Mouse (Mus musculus): ENCODE data around the gene Irgm2.

Gene Irgm2

DNA sequence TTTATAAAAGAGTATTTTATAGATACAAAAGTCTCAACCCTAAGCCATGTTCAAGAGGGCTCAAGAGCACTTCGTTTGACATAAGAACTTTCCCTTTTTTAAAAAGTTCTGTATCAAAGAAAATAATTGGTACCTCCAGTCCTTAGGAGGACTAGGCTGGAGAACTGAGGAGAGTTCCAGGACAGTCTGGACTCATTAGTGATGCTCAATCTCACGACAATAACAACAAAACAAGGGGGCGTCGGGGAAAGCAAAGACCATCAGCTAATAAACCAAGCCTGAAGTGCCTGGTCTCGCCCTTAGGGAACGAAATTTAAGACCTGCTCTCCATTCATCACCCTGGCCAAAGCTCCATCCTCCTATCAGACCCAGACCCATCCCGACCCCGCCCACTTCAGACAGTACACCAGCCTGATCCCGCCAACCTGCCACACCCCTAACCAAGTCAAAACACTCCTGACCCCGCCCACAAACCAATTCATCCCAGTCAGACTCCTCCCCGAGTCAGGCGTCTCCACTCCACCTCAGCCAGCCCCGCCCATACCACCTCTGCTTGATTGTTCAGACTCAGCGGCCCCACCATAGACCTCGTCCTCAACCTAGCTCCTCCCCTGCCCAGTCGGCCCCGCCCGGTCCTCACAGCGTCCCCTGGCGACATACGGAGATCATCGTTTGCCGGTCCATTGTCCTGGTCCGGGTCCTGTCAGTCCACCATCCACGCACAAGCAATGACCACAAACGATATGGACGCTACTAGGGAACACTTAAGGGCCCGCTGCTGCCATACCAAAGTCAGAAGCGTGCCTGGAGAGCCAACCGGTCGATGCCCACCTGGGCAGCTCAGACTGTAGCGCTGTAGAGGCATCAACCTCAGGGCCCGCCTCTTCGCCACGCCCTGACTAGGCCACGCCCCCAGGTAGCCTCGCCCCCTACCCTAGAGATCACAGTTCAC lies 39.7 kb downstream of the Irgm2 start:
- in situ Hi-C loops (cut with MboI; ENCODE audit: low pct_unique_long_range_greater_than_20kb in 1 of 2, low sequenced_read_pairs in 2 of 2, unreplicated experiment in 1 of 2): no loop called here

DNA sequence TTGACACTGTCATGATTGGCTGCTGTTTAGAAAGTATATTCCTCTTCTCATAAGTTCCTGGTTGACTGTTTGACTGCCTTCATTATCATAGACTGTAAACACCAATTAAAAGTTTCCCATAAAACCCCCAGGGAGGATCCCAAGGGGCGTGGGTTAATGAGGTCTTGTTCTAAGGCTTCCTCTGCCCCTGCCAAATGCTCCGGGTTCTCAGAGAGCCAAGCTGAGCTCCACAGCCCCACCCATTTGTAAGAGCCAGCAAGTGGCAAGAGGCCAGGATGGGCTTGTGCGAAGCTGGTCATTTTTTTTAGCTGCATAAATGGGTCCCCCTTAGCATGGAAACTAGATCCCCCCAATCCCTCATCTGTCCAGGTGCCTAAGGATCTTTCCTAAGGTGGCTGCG lies 47.9 kb downstream of the Irgm2 start:
- in situ Hi-C loops (cut with MboI; ENCODE audit: low pct_unique_long_range_greater_than_20kb in 1 of 2, low sequenced_read_pairs in 2 of 2, unreplicated experiment in 1 of 2): no loop called here

DNA sequence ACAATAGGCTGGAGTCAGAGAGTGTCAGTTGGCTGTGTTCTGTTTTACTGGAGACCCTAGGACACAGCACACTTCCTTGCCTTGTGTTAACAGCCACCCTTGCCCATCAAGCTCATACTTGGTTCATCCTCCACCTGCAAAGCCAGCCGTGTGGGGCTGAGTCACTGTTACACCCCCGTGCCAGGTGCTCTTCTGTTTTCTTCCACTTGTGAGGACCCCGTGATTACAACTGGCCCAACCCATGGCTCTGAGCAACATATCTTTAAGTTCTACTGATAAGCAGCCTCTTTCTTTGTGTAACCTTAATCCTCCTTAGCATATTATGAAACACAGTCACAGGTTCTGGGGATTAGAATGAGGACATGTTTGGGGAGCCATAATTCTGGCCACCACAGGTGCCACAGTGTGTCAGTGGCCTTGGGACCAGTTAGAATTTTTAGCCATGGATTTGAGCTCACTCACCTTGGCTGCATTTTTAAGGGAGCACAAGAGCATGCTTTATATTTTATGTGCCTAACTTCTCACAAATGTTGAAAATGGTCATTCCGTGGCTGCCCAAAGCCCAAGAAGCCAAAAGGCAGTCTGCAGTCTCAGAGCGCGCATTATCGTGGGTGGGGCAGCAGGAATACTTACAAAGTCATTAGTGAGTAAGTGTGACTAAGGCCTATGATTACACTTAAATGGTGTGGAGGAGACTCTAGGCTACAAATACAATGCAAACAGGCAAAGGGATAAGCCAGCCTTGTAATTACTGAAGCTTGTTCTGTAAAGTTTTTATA lies 50.0 kb downstream of the Irgm2 start:
- in situ Hi-C loops (cut with MboI; ENCODE audit: low pct_unique_long_range_greater_than_20kb in 1 of 2, low sequenced_read_pairs in 2 of 2, unreplicated experiment in 1 of 2): no loop called here

DNA sequence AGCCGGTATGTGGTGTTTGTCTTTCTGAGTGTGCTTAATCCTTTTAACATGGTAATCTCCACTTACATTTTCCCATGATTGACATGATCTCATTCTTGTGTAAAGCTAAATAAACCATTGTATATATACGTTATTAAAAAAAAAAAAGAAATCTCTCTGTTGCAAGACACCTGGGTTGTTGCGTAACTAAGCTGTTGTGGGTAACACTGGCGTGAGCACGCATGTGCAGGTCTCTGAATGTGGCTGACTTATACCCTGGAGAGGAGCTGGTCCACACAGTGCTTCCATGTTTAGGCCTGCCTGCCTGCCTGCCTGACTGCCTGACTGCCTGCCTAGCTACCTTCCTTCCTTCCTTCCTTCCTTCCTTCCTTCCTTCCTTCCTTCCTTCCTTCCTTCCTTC lies 51.1 kb downstream of the Irgm2 start:
- in situ Hi-C loops (cut with MboI; ENCODE audit: low pct_unique_long_range_greater_than_20kb in 1 of 2, low sequenced_read_pairs in 2 of 2, unreplicated experiment in 1 of 2): no loop called here

DNA sequence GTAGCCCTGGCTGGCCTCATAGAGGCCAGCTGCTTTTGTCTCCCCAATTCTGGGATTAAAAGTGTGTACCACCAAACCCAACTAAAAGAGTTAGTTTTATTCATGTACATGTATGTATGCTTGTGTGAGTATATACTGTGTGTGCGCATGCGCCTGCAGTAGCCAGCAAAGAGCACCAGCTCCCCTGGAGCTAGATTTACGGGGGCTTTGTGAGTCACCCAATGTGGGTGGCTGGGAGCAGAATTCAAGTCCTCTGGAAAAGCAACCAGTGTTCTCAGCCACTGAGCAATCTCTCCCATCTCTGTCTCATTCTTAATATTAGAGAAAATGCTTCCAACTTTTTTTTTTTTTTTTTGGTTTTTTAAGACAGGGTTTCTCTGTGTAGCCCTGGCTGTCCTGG lies 55.0 kb downstream of the Irgm2 start:
- in situ Hi-C loops (cut with MboI; ENCODE audit: low pct_unique_long_range_greater_than_20kb in 1 of 2, low sequenced_read_pairs in 2 of 2, unreplicated experiment in 1 of 2): no loop called here

DNA sequence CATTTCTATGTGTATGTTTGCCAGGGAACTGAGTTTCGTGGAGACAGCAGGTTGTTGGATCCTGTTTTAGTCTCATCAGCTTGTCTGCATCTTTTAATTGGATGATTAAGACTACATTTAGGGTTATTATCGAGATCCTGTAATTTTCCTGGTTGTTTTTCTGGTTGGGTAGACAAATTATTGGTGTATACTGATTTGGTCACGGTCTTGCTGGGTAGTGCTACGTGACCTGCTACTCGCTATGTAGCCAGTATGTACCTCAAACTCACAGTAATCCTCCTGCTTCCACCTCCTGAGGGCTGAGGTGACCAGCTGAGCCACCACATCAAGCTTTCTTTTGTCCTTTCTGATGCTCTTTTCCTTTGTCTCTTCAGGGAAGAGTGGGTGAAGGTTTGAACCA lies 58.4 kb downstream of the Irgm2 start:
- in situ Hi-C loops (cut with MboI; ENCODE audit: low pct_unique_long_range_greater_than_20kb in 1 of 2, low sequenced_read_pairs in 2 of 2, unreplicated experiment in 1 of 2): loop anchor here in 1 of 2 experiments (5.0 kb wide), 1 partner anchor 34 kb away; no protein-coding TSS in a partner anchor

DNA sequence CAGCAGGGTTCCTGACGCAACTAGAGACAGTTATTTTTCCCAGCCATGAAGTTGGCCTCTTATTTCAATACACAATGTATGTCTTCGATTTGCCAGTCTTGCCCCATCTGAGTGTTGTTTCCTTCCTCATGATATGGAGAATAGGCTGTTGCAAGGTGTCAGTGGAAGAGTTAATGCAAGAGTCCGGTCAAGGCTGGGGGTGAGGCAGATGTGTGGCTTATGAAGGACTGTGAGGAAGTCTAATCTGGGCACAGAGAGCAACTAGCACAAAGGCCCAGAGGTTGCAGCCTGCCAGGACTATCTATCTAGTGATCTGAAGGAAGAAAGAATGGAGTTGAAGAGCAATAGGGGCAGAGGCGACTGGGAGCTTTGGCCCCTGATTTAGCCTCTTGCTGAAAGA lies 60.7 kb downstream of the Irgm2 start:
- in situ Hi-C loops (cut with MboI; ENCODE audit: low pct_unique_long_range_greater_than_20kb in 1 of 2, low sequenced_read_pairs in 2 of 2, unreplicated experiment in 1 of 2): no loop called here

DNA sequence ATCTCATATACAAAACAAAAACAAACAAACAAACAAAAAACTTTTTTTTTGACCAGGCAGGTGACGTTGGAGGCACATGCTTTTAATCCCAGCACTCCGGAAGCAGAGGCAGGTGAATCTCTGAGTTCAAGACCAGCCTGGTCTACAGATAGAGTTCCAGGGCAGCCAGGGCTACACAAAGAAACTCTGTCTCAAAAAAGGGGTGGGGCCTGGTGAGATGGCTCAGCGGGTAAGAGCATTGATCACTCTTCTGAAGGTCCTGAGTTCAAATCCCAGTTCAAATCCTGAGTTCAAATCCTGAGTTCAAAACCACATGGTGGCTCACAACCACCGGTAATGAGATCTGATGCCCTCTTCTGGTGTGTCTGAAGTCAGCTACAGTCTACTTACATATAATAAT lies 62.4 kb downstream of the Irgm2 start:
- in situ Hi-C loops (cut with MboI; ENCODE audit: low pct_unique_long_range_greater_than_20kb in 1 of 2, low sequenced_read_pairs in 2 of 2, unreplicated experiment in 1 of 2): no loop called here

DNA sequence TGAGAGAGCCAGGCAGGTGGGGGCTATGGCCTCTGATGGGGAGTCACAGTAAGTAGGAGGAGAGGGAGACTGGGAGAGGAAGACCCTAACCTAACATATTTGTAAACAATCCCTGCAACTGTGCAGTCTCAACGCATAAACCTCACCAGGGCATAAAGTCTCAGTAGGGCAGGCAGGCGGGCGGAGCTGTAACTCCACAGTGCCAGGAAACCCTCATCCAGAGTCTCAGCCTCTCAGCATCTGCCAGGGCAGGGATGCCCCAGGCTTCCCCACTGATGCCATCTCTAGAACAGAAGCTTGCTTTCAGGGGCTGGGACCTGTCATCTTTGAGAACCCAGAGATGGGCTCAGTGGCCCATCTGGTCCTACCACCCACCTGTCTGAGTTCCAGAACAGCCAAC lies 62.9 kb downstream of the Irgm2 start:
- in situ Hi-C loops (cut with MboI; ENCODE audit: low pct_unique_long_range_greater_than_20kb in 1 of 2, low sequenced_read_pairs in 2 of 2, unreplicated experiment in 1 of 2): no loop called here

DNA sequence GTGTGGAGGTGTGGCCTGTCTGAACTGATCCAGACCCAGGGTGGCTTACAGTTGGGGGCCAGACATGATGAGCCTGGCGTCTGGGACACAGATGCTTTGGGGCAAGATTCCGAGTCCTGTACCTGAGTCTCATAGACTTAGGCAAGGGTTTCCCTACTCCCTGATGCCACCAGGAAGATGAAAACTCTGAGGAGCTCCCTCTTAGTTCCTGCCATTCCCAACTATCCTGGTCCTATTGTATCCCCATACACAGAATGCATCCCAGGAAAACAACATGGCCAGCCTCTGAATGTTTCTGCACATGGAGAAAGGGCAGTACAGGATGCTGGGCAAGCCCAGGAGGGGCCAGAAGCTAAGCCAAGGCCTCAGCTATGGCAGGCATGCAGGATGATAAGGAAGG lies 64.1 kb downstream of the Irgm2 start:
- in situ Hi-C loops (cut with MboI; ENCODE audit: low pct_unique_long_range_greater_than_20kb in 1 of 2, low sequenced_read_pairs in 2 of 2, unreplicated experiment in 1 of 2): no loop called here

DNA sequence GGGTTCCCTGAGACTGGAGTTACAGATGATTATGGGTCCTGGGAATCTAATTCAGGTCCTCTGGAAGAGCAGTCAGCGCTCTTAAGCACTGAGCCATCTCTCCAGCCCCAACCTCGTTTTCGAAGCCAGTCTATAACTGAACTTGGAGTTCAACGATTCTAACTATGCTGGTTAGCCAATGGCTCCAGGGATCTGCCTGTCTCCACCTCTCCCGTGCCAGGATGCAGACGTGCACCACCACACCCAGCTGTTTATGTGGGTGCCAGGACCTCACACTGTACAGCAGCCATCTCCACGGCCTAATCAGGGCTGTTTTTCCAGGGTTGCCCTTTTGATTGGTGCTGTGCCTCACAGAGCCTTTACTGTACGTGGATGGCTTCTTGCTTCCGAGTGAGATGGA lies 65.1 kb downstream of the Irgm2 start:
- in situ Hi-C loops (cut with MboI; ENCODE audit: low pct_unique_long_range_greater_than_20kb in 1 of 2, low sequenced_read_pairs in 2 of 2, unreplicated experiment in 1 of 2): no loop called here

DNA sequence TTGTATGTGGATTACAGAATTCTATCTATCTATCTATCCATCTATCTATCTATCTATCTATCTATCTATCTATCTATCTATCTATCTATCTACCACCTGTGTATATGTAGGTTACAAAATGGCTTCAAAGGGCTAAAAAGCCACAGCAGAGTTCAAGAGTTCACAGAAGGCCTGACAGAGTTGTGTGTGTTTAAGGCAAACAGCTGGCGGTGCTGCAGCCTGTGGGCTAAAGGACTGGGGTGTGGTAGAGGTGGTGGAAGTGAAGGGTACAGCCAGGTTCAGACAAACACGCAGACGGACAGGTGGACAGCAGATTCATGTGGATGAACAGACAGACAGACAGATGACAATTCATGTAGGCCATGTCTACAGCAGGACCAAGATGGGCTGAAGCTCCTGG lies 68.9 kb downstream of the Irgm2 start:
- in situ Hi-C loops (cut with MboI; ENCODE audit: low pct_unique_long_range_greater_than_20kb in 1 of 2, low sequenced_read_pairs in 2 of 2, unreplicated experiment in 1 of 2): no loop called here
